Mouse (Mus musculus) neutrophil, adult 5-6 weeks (primary cell): ENCODE results near the gene Syngr4. TPM values are rescaled to one million over a fixed set of nuclear protein-coding genes. Genes with fewer than 3 reads are reported as not detected.
"Not testable (repeated sequence)": the region's sequence is repeated elsewhere in the genome, so short reads cannot be mapped to it uniquely, and the experiment has no call there.

Source experiments
- ATAC-seq: fragments of 151-379, 151-347 bp; 2 replicates; pipeline ENCODE4 v1.8.0; 2017; ENCODE audit warnings: mild to moderate bottlenecking, moderate TSS enrichment; ENCODE audit not compliant: insufficient number of reproducible peaks, poor library complexity, low FRiP score, severe bottlenecking; ENCODE audit errors: extremely low read depth
- total RNA-seq: library from RNA; stranded (forward); fragments of 200-1000 nt; gene quantifications from 2 replicates; pipeline ENCODE4 v1.2.3, GENCODE M21; 2017

Syngr4 gene
- not detected in 2 replicates for total RNA-seq

DNA sequence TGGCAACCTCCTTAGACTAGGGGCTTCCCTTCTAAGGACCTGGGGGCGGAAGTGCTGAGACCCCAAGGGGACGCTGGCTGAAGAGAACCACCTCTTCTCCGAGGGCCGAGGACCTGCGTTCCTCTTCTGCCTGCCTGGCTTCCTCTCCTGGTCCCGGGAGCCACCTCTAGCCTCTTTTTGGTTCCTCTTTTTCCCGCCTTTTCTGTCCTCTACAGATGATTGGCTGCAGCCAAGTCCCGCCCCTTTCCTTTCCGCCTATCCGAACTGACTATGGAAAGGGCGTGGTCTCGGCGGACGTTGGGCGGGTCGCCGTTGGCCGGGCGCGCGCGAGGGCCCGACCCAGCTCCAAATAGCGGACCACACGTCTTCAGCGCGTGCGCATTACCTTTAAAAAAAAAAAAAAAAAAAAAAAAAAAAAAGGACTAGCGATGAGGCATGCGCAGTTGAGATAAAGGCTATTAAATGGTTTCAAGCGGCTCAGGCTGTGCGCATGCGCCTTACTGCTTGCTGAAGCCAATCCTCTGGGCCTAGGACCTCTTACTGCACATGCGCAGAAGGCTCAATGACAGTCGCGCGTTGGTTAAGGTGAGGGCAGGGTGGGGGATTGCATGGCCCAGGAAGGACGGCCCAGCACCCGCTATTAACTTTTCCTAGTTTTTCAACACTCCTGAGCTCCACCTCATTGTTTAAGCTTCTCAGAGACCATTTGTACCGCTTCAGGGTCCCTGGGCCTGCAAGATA is at the start of gene Syngr4, which contains the start of gene Tmem143:
Gene Syngr4, minus strand, starts transcription at position 198 of the 741 bp plus-strand sequence.
Gene Tmem143, plus strand, starts transcription at position 425 of the 741 bp plus-strand sequence.
- peak; percentile 83 for ATAC-seq

DNA sequence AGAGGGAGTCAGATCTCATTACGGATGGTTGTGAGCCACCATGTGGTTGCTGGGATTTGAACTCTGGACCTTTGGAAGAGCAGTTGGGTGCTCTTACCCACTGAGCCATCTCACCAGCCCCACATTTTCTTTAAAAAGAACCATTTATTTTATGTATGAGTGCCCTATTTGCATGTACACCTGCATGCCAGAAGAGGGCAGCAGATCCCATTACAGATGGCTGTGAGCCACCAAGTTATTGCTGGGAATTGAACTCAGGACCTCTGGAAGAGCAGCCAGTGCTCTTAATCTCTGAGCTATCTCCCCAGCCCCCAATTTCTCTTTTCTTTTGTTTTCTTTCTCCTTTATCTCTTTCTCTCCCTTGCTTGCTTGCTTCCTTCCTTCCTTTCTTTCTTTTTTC is 46.8 kb upstream of the Syngr4 start:
- not testable (repeated sequence) for ATAC-seq

DNA sequence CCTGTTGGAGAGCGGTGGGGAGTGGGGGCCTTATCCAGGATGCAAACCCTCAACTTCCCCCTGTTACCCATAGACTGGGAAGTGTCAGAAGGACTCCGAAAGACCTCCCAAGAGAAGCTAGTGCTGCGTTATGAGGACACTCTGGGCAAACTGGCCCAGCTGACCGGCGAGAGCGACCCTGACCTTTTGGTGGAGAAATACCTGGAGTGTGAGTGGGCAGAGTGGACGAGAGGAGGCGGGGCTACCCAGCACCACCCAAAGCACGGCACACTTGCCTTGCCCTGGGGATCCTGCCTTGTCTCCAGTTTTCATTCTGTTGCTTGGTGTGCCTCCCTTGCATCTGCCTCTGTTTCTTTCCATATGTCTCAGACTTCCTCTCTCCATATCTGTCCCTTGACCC is 45.5 kb upstream of the Syngr4 start:
- ATAC-seq = no peak

- no peak for ATAC-seq
Measured at GRCm38 (mm10) chr7:45939836-45940235, 43.3 kb upstream of the Syngr4 start.

DNA sequence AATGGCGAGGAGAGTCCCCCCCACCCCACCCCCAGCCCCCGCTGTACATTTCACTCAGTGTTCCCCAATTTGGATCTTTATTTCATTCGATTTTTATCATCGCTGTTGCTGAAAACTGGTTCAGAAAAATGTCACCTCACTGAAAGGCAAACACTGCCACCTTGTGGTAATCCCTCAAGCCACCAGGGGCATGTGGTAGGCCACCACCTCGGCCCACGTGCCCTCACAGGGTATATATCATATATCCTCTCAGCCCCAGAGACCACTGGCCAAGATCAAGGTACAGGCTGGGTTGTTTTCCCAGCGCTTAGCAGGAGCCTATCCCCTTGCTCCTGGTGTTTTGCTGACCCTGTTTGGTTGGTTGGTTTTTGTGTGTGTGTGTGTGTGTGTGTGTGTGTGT is 38.6 kb upstream of the Syngr4 start:
- peak; percentile 90 for ATAC-seq

- ATAC-seq = not testable (repeated sequence)
Measured at GRCm38 (mm10) chr7:45933766-45934165, 37.3 kb upstream of the Syngr4 start.

- no peak for ATAC-seq
Measured at GRCm38 (mm10) chr7:45929688-45930087, 33.2 kb upstream of the Syngr4 start.

- no peak for ATAC-seq
Measured at GRCm38 (mm10) chr7:45928626-45929295, 32.2 kb upstream of the Syngr4 start.

DNA sequence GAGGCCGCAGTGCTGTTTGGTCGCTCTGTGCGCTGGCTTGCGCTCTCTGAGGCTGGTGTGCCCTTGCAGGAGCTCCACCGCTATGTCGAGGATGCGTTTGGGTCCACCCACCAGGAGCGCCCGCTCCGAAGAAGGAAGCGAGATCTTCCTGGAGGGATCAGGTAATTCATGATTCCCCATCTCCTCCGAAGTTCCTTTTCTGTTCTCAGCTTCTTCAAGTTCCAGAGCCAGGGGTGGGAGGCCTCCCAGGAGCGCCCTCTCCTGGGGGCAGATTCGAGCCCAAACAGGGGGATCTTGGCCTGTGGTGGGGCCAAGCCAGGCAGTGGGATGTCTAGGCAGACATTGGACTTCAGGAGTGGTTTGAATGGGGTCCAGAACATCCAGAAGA is 27.9 kb upstream of the Syngr4 start:
- ATAC-seq = no peak

GRCm38 (mm10) chr7:45923762-45924428 is 27.4 kb upstream of the Syngr4 start, which contains the start of gene Ccdc114:
Ccdc114 (plus strand) TSS chr7:45924072.
- peak; percentile 27; the same call in 1 of the 2 replicates for ATAC-seq

DNA sequence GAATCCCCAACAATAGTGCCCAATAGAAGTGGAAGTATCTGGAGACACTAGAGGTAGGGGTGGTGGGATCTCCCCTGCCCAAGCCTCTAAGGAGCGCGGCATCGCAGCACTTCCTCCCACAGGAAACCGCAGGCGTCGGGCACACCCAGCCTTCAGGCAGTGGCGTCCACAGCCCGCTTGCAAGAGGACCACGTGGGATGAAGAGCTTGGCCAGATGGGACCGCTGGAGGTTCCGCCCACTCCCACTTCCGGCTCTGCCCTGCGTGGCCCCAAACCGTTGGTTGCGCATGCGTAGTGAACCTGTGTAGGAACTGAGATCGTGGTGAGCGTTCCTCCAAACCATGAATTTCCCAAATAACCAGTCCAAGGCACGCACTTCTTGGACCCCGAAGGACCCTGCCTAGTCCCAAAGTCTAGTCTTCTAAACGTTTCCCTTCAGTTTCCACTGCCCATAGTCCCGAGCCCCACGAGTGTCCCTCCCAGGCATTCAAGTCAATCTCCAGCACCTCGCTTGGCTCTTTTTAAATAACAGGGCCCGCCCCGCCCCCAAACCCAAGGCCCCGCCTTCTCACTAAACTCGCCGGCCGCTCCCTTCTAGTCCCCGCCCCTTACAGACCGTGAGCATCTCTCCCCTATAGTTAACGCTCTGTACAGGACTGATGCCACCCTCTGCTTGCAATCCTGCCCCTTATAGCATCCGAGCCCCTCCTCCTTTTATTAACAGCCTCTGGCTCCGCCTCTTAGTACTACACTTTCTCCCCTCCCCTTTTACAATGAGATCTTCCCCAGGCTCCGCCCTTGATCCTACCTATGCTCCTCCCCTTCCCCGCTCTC is 26.6 kb upstream of the Syngr4 start:
- peak; percentile 72 for ATAC-seq

DNA sequence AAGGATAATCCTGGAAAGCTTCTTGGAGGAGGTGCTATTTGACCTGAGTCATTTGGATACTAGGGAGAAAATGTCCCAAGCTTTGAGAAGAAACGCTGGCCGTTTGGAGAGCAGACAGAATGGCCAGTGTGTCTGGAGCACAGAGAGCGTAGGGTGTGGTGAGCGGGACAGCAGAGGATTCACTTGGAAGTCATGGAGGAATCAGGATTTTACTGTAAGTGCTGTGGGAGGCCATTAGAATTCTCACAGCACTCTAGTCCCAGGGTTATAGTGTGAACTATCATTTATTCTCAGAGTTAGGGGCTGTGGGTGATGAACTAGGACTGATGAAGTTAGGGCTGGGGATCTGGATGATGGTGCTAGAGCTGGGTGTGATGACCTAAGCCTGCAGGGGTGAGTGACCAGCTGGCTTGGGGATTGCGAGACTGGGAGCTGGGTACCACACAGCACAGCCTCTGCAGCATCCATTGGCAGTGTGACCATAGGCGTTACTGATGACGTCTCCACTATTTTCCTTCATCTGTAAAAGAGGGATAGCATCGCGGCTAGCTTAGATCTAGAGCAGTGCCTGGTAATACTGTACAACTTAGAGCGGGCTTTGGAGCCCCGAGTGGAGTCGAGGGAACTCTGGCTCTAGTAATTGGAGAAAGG is 25.6 kb upstream of the Syngr4 start:
- no peak for ATAC-seq

DNA sequence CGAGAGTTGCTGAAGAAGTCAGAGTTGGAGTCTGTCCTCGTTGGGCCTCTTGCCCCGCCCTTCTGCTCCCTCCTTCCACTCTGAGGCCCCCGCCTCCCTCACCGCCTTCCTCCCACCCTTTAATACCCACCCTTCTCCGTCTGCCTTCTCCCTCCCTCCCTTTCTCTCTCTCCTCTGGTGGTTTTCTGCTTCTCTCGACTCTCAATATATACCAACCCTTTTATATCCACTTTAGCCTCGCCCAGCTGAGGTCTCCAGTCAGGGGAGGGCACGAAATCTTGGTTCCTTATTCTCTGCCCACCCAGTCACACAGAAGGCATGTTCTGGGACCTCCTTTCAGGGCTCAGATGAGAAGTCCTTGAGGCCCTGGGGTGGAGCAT is 24.7 kb upstream of the Syngr4 start, which contains the start of gene Emp3:
Gene Emp3, minus strand, starts transcription at position 163 of the 380 bp plus-strand sequence.
- ATAC-seq = peak; percentile 28

DNA sequence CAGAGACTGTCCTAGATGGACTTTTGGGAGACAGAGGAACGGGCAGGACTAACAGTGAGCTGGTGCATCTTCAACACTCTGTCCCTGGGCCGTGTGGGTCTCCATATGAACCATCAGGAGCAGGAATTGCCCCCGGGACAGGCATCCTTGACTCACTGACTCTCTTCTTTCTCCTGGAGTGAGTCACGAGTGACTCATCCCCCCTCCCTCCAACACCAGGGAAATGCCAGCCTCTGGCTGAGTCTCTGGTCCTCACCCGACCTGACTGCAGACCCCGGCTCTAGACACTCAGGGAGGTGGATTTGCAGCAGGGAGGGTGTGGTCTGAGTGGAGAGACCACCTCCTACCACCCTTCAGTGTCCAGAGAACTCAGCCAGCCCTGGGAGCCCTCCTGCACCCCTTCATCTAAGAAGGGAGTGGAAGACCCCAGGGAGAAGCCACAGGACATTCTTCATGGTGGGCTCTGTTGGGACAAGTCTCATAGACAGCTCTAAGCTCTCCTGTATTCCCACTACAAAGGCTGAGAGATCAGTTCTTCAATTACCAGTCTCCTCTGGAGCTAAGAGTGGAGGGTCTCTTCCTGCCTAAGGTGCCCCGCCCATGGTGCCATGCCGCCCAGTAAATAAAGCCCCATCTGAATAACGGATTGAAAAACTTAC is 24.2 kb upstream of the Syngr4 start:
- ATAC-seq = no peak

- no peak for ATAC-seq
Measured at GRCm38 (mm10) chr7:45919761-45920160, 23.2 kb upstream of the Syngr4 start.

DNA sequence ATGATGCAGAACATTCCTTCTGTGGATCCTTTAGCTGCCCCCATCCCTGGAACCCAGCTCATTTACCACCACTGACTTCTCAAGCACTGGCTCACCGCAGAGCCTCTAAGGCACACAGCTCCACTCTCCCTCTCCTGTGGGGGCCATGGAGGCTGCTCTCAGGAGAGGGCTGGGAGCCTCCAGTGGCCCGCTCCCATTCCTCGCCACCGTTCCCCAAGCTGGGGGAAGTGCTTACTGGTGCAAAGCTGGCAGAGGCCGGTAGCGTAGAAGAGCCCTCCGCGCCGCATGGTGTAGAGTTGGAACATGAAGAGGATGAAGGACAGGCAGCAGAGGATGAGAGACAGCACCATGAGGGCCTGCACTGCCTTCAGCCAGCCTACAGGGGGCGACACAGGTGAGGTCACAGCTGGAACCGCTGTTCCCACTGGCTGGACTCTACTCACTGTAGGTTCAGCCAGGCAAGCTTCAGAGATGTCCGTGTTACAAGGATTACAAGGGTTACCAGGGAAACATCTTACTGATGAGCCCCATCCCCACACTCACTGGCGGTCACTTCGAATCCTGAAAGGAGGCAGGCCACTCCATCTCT is 22.7 kb upstream of the Syngr4 start:
- no peak for ATAC-seq

DNA sequence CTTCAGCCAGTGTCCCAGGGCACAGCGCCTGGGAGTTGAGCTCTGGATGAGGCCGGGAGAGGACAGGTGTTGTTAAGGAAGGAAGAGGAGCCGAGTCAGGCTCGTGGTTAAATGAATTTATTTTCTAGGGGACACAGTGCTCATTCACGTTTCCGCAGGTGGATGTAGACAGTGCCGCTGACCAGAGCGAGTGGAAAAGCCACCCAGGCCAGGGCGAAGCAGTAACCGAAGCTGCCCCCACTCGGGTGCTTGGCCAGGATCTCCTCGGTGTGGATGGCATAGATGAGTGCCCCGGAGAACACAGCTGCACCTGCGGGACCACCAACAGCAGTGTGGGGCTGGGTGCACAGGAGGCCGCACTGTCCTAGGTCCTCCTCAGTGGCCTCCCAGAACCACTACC is 21.4 kb upstream of the Syngr4 start:
- ATAC-seq = no peak
